Mouse (Mus musculus): ENCODE data around the gene Fam19a4. TPM values are rescaled to one million over a fixed set of nuclear protein-coding genes. Genes with fewer than 3 reads are reported as not detected.
A peak's percentile ranks its signal among the peaks of the same experiment; 100 is the strongest.

Fam19a4 gene
- not detected for total RNA-seq (2021)
- polyA plus RNA-seq (2012; rRNA removed) = not detected in 2 replicates
- long read RNA-seq = 0 reads

DNA sequence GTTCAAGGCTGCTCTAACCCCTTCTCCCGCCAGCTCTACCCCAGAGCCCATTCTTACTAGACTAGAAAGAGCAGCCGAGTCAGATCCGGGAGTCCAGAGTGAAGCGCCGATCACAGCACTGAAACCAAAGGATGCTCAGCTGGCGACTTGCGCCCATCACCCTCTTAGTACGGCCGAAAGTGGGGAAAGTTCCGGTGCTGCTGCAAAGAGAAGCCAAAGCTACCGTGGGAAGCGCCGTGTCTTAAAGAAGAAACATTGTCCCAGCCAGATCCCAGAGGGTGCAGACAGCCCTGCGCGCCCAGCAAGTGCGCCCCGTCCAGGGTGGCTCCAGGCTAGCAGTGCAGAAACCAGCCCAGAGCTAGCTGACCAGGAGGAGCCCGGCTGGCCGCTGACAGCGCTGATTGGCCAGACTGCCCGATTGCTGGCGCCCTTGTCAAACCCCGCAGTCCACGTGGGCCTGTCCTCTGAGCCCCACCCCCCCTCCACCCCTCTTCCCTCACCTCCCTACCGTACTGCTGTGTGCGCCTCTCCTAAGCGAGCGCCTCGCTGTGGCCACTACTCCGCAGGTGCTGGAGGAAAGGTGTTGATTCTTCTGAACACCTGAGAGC is at the start of gene Fam19a4:
TSS of gene Fam19a4 (minus strand) at position 340 of the 608 bp plus-strand sequence.
- Histone ChIP-seq H3K27ac (no peak within 1 kb of the TSS), H3K79me2 (replicated peaks; ENCODE audit: control insufficient read depth, insufficient read depth, low read length) (no peaks in the 10 kb centered on the region), H3K27me3 (ENCODE audit: control insufficient read depth, insufficient read depth, low read length) (peaks cover 2% of the 10 kb centered on the region), H3K9ac (ENCODE audit: low read depth, low read length) (no peak within 1 kb of the TSS), H3K36me3 (ENCODE audit: control insufficient read depth, insufficient read depth, low read length) (no peaks in the 10 kb centered on the region), H3K4me1 (ENCODE audit: control insufficient read depth, insufficient read depth, low read length) (no peaks in the 10 kb centered on the region), H3K4me3 (no peak within 1 kb of the TSS)
- intact Hi-C loops (cut with DNase I) = no loop called here
- WGBS = 2% methylated on average over 30 of the region's 30 CpGs
- DNase-seq = no peak
- TF ChIP-seq EP300 (IDR thresholded peaks at IDR 0.05; ENCODE audit: insufficient read depth, low read depth, low read length) (no peak), CTCF (IDR thresholded peaks at IDR 0.05) (no peak), POLR2A (IDR thresholded peaks at IDR 0.05; ENCODE audit: insufficient read depth, low read depth, low read length) (no peak)

DNA sequence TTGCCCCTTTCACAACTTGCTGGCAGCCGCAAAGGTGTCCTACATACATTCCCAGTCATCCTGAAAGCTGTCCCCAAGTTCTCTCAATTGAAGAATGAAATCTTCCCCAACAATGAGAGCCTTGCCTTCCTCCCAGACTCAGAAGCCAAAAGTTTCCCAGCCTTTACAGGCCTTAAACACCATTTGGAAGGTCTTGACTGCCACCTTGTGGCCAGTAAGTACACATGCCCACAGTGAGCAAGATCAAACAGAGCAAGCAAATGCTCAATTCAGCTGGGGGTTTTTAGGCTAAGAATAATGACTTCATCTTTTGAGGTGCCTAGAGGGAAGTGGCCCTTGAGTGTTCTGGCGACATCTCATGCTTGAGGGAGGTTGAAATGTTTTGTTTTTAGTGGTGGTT is 46.6 kb upstream of the Fam19a4 start:
- TF ChIP-seq POLR2A (IDR thresholded peaks at IDR 0.05; ENCODE audit: insufficient read depth, low read depth, low read length) (no peak), CTCF (IDR thresholded peaks at IDR 0.05) (peak; percentile 90)
- WGBS = 18% methylated on average over 2 of the region's 2 CpGs
- intact Hi-C loops (cut with DNase I) = loop anchor here (5.0 kb wide), 1 partner anchor 79 kb away; no protein-coding TSS in a partner anchor
- H3K27me3 ChIP-seq (ENCODE audit: control insufficient read depth, insufficient read depth, low read length) = peaks cover 2% of the 10 kb centered on the region; the same call in 1 of the 2 replicates
- no peak overlapping the region for H3K4me3 ChIP-seq
- no peaks in the 10 kb centered on the region for H3K36me3 ChIP-seq (ENCODE audit: control insufficient read depth, insufficient read depth, low read length)
- H3K27ac ChIP-seq = no peak overlapping the region
- no peaks in the 10 kb centered on the region for H3K4me1 ChIP-seq (ENCODE audit: control insufficient read depth, insufficient read depth, low read length)
- H3K79me2 ChIP-seq (replicated peaks; ENCODE audit: control insufficient read depth, insufficient read depth, low read length) = no peaks in the 10 kb centered on the region
- H3K9ac ChIP-seq (ENCODE audit: low read depth, low read length) = no peak overlapping the region
- peak in 1 of 2 experiments; percentile 20 for DNase-seq

DNA sequence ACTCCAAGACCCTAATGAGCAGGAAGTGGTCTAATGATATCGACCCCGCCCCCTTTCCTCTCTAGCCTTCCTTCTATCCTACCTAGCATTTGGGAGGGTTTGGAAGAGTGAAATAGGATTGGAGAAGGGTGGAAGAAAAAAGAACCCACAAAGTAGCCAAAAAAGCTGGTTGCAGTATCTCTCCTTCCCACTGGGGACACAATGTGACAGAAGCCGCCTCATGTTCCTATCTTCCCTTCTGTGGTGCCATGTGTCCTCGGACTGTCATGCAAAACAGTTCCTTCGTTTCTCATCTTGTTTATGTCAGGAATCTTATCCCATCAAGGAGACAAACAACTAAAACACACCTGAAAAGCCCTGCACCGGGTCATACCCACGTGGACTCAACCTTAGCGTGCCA is 45.9 kb upstream of the Fam19a4 start:
- no peak overlapping the region for H3K9ac ChIP-seq (ENCODE audit: low read depth, low read length)
- 80% methylated on average over 8 of the region's 8 CpGs for WGBS

DNA sequence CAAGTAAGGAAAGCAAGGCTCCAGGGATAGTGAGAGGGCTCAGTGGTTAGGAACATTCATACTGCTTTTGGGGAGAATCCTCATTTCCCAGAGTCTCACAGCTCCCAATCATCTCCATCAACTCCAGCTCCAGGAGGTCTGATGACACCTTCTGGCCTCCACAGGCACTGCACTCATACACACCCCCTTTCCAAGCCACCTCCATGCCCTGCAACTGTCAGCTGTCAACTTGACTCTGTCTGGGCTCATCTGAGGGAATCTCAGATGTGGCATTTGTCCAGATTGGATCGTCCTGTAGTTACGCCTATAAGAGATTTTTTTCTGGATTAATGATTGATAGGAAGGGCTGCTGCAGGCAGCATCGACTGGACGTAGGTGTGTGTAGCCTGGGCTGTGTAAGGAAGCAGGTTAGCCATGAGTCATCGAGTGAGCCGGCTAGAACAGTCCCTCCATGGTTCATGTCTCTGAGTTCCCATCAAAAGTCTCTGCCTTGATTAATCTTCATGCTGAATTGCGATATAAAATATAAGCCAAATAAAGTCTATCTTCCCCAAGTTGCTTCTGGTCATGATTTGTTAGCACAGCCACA is 44.1 kb upstream of the Fam19a4 start:
- intact Hi-C loops (cut with DNase I) = no loop called here
- DNase-seq = no peak
- TF ChIP-seq POLR2A (IDR thresholded peaks at IDR 0.05; ENCODE audit: insufficient read depth, low read depth, low read length) = no peak
- TF ChIP-seq CTCF (IDR thresholded peaks at IDR 0.05) = peak; percentile 52
- H3K4me1 ChIP-seq (ENCODE audit: control insufficient read depth, insufficient read depth, low read length) = no peaks in the 10 kb centered on the region
- no peaks in the 10 kb centered on the region for H3K79me2 ChIP-seq (replicated peaks; ENCODE audit: control insufficient read depth, insufficient read depth, low read length)
- H3K27ac ChIP-seq = no peak overlapping the region
- no peaks in the 10 kb centered on the region for H3K36me3 ChIP-seq (ENCODE audit: control insufficient read depth, insufficient read depth, low read length)
- H3K9ac ChIP-seq (ENCODE audit: low read depth, low read length) = no peak overlapping the region
- H3K4me3 ChIP-seq = no peak overlapping the region
- peaks cover 2% of the 10 kb centered on the region; the same call in 1 of the 2 replicates for H3K27me3 ChIP-seq (ENCODE audit: control insufficient read depth, insufficient read depth, low read length)
- WGBS = 74% methylated on average over 7 of the region's 7 CpGs

More for the DNA sequence above, 45.9 kb upstream of the Fam19a4 start:
- no peak overlapping the region for H3K27ac ChIP-seq
- no peak overlapping the region for H3K4me3 ChIP-seq
- H3K4me1 ChIP-seq (ENCODE audit: control insufficient read depth, insufficient read depth, low read length) = no peaks in the 10 kb centered on the region
- H3K79me2 ChIP-seq (replicated peaks; ENCODE audit: control insufficient read depth, insufficient read depth, low read length) = no peaks in the 10 kb centered on the region
- intact Hi-C loops (cut with DNase I) = loop anchor here (5.0 kb wide), 1 partner anchor 79 kb away; no protein-coding TSS in a partner anchor
- TF ChIP-seq POLR2A (IDR thresholded peaks at IDR 0.05; ENCODE audit: insufficient read depth, low read depth, low read length) = no peak
- TF ChIP-seq EP300 (IDR thresholded peaks at IDR 0.05; ENCODE audit: insufficient read depth, low read depth, low read length) = no peak
- no peak for TF ChIP-seq CTCF (IDR thresholded peaks at IDR 0.05)
- H3K36me3 ChIP-seq (ENCODE audit: control insufficient read depth, insufficient read depth, low read length) = no peaks in the 10 kb centered on the region
- H3K27me3 ChIP-seq (ENCODE audit: control insufficient read depth, insufficient read depth, low read length) = peaks cover 2% of the 10 kb centered on the region; the same call in 1 of the 2 replicates
- DNase-seq = no peak

DNA sequence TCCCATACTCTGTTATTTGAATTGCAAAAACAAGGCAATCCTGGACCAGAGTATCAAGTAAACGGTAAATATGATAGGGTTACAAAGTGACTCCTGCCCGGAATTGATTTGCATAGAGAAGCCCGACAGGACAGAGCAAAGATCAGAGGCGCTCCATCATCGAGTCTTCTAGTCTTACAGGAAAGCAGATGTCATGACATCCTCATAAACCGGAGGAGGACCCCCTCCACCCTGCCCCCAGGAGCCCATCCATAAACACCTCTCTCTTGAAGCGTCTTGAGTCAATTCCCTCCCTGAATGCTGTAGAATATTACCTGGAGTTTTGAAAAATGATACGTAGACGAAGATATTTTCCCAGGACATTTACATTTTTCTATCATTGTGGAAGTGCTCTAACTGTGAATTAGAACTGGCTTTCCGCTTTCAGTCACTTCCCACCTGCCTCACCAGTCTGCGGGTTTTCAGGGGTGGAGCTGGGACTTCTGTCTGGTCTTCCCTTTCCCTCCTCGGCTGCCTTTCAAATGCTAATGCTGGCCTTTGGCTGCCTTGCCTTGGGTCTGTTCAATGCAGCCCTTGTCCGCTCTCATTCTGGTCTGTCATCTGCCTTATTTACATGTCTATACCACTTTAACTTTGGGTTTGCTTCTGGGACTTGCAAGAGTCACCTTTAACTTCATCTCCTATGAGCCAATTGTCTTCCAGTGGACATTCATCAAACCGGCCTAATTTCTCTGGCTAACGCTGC is 41.9 kb upstream of the Fam19a4 start:
- DNase-seq = no peak
- no peak overlapping the region for H3K9ac ChIP-seq (ENCODE audit: low read depth, low read length)
- TF ChIP-seq CTCF (IDR thresholded peaks at IDR 0.05) (no peak), POLR2A (IDR thresholded peaks at IDR 0.05; ENCODE audit: insufficient read depth, low read depth, low read length) (no peak), EP300 (IDR thresholded peaks at IDR 0.05; ENCODE audit: insufficient read depth, low read depth, low read length) (no peak)
- peaks cover 2% of the 10 kb centered on the region; the same call in 1 of the 2 replicates for H3K27me3 ChIP-seq (ENCODE audit: control insufficient read depth, insufficient read depth, low read length)
- no peak overlapping the region for H3K27ac ChIP-seq
- WGBS = 17% methylated on average over 15 of the region's 15 CpGs
- no peak overlapping the region for H3K4me3 ChIP-seq
- H3K4me1 ChIP-seq (ENCODE audit: control insufficient read depth, insufficient read depth, low read length) = no peaks in the 10 kb centered on the region
- intact Hi-C loops (cut with DNase I) = no loop called here
- H3K36me3 ChIP-seq (ENCODE audit: control insufficient read depth, insufficient read depth, low read length) = no peaks in the 10 kb centered on the region
- no peaks in the 10 kb centered on the region for H3K79me2 ChIP-seq (replicated peaks; ENCODE audit: control insufficient read depth, insufficient read depth, low read length)
